Mouse (Mus musculus) left cerebral cortex, adult 11 months (tissue): ENCODE results near the gene P2ry14.
"Not testable (repeated sequence)": the region's sequence is repeated elsewhere in the genome, so short reads cannot be mapped to it uniquely, and the experiment has no call there.

ENCODE experiments used
- DNase-seq: peaks from one replicate; pipeline ENCODE4 v3.0.0; 2022; ENCODE audit warnings: low spot score

P2ry14 gene

DNA sequence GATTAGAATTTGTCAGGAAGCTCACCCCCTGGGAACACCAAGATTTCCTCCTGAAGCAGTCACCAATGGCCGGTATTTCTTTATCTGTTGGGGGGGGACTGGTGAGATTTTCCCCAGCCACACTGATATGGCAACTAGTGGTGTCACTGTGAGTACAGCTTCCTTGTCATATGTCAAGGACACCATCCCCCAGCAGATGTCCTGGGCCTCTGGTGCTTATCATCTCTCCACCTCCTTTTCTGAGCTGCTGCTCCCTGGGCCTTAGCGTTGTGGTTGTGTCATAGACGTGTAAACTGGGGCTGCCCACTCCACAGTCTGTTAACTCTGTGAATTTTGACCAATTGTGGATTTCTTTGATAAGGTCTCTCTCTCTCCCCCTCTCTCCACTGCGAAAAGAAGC is 49.0 kb downstream of the P2ry14 start:
- DNase-seq: no peak

GRCm38 (mm10) chr3:59102146-59102545 is 51.3 kb downstream of the P2ry14 start:
- DNase-seq: no peak

DNA sequence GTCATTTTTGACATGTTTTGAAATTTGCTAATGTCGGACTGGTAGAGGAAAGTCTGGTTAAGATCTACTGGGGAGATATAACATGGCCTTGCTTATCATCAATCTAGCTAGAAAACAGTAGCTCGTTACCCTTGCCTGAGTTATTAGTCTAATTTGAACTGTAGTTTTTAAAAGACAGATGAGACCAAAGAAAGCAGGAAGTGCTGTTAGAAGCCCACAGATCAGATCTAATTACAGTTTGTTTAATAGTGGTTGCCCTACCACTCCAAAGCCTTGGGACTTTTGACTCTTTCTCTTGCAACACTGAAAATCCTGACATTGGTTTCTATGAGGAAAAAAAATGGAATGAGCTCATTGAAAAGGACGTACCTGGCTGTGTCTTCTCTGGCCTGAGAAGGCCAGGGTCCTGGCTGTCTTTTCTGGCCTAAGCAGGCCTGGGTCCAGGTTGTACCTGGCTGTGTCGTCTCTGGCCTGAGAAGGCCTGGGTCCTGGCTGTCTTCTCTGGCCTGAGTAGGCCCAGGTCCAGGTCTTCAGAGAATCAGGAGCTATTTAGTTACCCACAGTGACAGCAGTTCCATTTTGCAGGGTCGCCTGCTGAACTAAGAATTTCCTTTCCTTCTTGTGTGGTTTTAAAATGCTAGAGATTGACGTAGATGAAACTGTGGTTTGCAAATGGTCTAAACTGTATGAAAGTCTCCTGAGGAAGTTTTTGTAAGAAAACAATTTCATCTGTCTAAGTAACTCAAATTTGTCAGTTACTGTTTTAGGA is 52.0 kb downstream of the P2ry14 start, which contains the start of gene Gpr171:
Gpr171 (minus strand) TSS at position 604 of the 769 bp plus-strand sequence.
- no peak for DNase-seq

GRCm38 (mm10) chr3:59098540-59098939 is 54.9 kb downstream of the P2ry14 start:
- no peak for DNase-seq

- no peak for DNase-seq
Measured at GRCm38 (mm10) chr3:59097421-59097820, 56.0 kb downstream of the P2ry14 start.

DNA sequence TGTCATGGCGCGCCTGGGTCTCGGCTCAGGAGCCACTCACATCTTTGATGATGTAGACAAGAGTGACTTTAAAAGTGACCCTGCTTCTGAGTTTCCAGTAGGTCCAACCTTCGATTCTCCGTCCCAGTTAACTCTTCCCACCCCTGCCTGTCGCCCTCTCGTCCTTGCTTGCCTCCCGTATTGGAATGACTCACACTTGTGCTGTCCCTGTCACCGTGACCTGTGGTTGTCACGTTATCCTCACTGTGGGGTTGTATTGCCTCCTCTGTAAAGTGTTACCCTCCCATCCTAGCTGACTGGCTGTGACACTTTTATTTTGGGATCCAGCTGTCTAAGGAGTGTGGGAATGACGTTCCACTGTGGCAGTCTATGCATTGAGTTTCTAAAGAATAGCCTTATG is 60.7 kb downstream of the P2ry14 start:
- no peak for DNase-seq

GRCm38 (mm10) chr3:59080919-59081318 is 72.5 kb downstream of the P2ry14 start:
- DNase-seq: no peak

DNA sequence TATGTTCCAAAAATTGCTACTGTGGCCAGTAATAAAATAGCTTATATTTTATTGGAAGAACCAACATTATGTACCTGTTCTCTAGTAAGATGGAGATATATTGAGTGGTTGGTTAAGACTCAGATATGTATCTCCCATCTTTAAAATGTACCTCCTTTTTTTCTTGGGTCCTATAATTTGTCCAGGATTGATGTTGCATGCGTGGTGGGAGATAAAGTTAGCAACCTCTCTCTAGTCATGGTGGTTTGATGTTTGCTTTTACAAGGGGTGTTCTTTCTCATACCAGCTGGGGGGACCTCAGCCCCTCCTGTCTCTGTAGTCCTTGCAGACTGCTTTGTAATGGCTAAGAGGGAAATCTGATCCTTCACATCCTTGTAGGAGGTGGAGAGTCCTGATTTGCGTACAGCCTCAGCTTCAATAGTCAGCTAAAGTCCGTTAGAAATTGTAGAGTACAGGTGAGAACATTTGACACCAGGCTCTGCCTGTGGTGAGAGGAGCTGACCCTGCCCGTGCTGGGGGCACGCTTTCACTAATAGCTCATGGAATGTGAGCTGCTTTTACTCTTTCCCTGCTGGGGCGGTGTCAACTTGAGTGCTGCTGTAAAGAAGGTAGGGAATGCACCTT is 73.0 kb downstream of the P2ry14 start:
- DNase-seq: no peak

- no peak for DNase-seq
Measured at GRCm38 (mm10) chr3:59079327-59079726, 74.1 kb downstream of the P2ry14 start.

DNA sequence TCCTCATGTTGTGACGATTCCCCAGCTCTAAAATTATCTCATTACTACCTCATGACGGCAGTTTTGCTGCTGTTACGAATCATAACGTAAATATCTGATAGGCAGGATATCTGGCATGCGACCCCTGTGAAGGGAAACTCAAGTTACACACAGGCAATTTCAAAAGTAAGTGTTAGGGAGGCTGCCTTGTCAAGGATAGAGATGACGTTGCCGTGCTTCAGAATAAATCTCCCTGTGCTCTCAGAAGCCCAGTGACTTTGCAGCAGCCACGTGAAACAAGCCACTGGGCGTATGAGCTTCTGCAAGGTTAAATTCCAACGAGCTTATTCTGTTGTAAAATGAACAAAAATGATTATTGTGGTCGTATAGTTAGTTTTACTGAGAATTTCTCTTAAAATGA is 74.8 kb downstream of the P2ry14 start:
- no peak for DNase-seq

DNA sequence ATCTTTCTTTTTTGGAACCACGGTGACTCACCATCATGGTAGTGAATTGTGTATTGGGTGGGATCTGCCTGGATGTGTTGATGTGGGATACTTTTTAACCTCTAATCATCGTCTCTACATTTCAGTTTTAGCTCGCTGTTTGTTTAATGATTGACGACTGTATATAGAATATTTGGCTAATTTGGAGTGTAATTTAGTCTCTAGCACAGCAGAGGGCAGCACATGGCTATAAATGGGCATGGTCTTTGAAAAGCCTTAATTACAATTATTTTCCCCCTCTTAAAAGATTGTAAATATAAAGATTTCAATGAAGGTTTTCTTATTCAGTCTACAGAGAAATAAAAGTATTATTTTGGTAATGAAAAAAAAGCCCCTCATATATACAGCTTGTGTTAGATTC is 76.1 kb downstream of the P2ry14 start:
- DNase-seq: no peak

DNA sequence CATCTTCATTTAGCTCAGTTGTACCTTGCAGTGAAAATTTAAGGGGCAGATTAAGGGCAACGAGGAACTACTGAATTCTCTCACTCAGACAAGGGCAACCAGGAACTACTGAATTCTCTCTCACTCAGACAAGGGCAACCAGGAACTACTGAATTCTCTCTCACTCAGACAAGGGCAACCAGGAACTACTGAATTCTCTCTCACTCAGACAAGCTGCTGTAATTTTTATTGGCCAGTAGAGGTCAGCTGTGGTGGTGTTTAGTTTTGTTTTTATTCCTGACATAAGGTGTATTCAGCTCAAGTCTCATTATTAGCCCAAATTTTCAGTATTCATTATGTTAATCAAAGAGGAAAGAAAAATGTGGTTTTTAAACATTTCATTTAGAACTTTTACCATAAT is 84.3 kb downstream of the P2ry14 start:
- DNase-seq: not testable (repeated sequence)

DNA sequence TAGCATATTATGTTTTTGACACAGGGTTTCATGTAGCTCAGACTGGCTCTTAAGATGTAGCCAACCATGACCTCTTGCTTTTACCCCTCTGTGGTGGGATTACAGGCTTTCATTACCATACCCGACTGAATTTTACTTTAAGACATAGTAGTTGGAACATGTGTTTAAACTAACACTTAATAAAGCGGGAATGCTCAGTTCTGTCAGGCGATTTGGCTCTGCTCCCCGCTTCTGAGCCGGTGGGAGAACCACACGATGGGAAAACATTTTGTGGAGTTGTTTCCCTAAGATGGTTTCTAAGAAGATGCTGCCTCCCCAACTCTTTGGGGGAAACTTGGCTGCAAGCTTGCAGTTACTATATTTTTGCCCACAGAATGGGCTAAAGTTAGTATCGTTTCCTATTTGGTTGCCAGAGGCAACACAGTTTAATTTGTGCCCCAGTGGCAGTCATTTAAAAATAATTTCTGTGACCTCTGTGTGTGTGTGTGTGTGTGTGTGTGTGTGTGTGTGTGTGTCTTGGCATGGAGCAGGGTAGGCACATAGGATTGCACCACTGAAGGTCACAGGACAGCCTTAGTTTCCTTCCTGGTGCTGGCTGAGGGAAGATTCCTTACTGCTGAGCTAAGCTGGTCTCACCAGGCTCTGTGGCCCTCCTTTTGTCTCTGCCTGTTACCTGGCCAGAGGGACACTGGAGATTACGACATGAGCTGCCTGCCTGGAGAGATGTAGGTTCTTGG is 86.7 kb downstream of the P2ry14 start:
- DNase-seq: no peak

- no peak for DNase-seq
Measured at GRCm38 (mm10) chr3:59065937-59066336, 87.5 kb downstream of the P2ry14 start.
